Mouse (Mus musculus) lung, postnatal 25 days (tissue): Measurements from ENCODE around the gene Dock9.

Source experiments
- DNase-seq: peaks from one replicate; pipeline ENCODE4 v3.0.0; 2022; ENCODE audit warnings: low spot score

Dock9 gene

DNA sequence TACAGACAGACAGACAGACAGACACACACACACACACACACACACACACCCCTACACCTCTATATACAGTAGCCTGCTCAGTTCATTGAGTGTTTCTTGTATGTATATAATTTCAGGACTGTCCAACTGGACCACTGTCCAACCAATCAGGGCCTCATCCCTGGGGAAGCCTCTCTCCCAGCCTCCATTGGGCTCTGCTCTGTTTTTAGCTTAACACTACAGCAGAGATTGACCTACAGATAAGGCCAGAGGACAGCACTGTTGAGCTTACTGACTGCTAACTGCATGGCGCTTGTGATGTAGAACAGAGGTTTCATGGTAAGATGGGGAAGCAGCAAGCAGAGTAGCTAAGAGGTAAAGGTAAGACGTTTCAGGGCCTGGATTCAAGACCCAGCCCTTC is 5.7 kb downstream of the Dock9 start:
- no peak for DNase-seq

DNA sequence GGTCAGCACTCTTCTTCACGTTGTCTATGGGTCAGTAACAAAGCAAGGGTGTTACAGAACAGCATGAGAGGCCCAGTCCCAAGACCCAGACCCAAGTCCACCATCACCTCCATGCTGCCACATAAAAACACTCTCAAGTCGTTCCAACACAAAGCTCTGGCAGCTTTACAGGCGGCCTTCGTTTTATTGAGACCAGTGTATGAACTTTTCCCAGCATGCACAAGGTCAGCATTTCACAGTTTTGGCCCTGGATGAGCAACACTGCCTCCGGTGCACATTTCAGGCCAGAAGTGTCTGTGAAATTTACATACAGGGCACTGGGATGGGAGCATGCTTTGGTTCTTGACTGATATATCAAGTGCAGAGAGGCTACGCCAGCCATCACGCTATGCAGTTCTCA is 6.5 kb downstream of the Dock9 start:
- no peak for DNase-seq

DNA sequence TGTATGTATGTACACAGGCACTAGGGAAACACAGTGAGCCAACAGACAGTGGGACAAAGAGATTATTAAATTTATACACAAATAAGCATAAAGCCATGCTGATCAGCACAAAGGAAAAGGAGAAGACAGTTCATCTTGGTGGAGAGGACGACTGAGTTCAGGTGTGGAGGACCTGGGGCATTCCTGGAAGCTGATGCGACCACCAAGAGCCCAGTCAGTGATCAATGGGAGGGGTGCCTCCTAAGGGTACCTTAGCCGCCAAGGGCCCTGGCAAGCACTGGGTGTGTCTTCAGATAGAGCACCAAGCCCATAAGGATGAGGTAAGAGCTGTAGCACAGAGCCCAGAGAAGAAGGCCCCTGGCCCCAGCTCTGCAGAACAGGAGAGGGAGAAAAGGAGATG is 8.4 kb downstream of the Dock9 start:
- no peak for DNase-seq

DNA sequence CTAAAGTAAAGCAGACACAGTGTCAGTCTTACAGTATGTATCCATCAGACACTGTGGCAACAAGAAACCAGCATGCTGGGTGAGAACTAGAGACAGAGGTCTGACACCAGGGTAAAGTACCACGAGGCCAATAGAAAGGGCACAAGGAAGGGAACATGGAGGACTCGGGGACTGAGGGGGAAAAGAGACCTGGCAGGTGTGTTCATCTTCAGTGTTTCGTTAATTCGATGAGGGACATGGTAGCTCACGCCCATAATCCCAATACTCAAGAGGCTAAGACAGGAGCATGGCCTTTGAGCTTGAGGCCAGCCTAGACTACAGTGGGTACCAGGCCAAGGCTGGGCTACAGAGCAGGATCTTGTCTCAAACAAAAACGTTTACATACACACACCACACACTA is 9.2 kb downstream of the Dock9 start:
- DNase-seq, result no peak

DNA sequence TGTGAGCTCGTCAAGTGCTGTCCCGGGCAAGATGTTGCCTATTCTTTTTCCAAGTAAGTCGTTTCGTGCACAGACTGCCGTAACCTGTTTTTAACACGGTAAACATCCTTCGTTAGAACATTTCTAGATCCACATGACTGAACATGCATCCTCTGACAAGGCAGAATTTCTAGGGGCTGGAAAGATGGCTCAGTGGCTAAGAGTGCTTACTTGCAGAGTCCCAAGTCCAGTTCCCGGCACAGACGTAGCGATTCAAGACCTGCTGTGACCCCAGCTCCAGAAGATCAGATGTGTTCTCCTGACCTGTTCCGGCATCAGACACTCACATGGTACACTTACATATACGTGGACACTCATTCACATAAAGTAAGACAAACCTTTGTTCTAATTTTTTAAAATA is 10.2 kb downstream of the Dock9 start:
- DNase-seq, result no peak

DNA sequence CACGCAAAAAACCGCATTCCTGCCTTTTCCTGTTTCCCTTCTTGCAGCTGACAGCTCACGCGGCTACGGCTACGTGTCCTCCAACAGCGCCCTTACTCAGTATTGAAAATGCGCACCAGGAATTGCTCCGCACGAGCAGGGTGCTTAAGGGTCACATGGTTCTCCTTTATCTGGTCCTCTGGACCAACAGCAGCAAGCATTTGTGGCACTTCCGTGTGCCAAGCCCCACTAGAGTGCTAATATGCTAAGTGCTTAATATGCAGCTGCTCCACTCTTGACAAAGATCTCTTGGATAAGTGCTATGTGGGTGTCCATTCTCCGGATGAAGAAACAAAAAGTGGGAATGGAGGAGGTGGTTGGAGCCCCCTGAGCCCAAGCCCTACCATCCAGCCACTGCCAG is 10.7 kb downstream of the Dock9 start:
- peak; percentile 46 for DNase-seq

DNA sequence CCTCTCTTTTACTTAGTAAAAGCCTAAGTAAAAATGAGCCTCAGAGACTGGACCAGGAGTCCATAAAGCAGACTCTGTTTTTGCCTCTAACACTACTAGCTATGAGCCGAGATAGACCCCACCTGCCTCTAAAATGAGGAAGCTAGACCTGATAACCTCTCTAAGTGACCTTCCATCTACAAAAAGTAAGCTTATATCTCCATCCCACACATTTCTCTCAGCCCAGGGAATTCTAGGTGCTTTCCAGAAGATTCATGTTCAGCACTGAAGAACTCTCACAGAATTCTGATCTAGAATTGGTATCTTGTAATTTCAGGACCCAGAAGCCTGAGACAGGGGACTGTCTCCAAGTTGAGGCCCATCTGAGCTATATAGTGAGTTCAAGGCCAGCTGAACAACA is 12.2 kb downstream of the Dock9 start:
- no peak for DNase-seq

DNA sequence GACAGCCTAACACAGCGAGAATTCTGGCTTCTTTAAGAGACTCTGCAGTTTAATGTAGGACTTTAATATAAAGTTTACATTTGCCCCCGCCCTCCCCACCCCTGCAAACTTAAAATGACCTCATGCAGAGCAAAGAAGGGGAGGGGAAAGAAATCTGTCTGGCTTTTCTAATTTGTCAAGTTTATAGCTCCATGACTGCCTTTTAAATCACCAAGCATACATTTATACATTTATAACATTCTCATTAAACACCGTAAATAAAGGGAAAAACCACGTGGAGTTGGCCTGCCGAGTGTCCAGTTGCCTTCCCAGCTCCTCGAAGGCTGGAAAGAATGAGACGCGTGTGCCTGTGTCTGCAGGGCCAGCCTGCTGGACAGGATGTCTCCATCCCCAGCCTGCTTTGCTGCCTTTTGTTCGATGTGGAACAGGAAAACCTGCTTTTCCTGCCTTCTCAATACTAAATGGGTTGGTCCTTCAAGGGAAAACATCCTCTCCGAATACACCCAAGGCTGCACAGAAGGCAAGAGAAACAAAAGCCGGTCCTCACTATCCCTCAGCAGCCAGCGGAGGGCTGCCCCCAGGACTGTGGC is 16.6 kb downstream of the Dock9 start:
- peak; percentile 85 for DNase-seq

DNA sequence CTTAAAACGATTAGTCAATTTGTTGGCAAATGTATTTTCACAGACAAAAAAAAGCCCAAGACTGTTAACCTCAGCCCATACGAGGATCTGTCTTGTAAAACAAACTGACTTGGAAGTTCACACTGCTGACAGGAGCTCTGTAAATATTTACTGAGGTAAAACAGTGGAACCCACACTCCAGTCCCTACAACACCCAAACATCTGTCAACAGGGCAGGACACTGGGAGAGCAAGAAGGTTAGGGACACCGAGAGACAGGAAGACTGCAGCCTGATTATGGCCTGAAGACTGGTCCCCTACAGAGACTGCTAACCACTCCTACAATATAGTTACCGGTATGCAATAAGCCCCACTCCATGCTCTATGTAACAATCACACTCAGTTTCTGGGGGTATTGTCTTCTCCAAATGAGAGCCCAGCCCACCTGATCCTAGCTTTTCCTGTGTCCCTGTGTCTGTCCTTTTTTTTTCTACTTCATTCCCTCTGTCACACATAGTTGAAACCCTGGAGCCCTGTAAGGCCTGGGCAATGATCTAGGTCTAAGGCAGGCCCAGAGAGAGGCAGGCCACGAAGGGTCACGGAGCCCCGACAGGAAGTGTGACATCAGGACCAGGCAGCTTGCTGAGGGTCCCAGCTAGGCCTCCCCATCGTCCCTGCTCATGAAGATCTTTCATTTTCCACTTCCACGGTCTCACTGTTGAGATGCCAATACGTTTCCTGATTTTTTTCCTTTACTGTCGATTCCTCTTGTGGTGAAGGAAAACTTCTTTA is 17.3 kb downstream of the Dock9 start:
- DNase-seq, result no peak

DNA sequence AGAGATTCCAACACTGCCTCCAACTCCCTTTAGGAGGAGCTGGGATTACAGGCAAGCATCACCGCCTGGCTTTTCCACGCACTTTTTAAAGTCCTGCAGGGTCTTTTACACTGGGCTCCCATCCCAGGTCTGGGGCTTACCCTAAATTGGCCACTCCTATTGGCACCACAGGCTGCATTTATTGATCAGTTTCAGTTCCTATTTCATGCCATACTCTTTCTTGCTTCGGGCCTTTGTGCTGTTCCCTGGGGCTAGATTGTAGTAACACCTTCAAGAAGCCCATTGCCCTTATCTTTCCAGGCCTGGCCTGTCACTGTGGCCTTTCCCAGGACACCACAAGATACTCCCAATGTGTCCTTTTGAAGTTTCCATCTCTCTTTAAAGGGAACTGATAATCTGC is 18.0 kb downstream of the Dock9 start:
- no peak for DNase-seq

DNA sequence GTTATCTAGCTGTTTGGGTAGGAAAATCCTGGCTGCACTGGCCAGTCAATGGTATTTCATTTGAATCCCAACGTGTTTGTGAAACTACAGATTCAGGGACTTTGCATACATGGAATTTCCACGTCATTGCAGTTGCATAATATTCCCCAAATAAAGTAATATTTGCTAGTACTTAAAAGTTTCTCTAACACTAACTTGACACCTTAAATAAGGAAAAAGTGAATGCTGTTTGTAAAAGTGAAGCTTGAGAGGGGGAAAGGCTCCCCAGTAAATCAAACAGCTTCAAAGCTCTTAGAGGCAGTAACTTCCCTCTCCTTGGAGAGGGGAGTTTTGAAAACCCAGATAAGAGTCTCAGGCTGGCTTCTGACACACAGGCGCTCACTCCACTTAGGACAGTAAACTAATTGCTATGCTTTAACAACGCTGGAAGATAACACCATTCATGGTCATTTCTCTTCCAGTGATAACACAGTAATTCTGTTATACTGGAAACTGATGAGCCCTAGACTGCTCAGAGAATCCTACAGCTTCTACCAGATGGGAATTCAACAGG is 20.3 kb downstream of the Dock9 start:
- DNase-seq, result peak; percentile 74

DNA sequence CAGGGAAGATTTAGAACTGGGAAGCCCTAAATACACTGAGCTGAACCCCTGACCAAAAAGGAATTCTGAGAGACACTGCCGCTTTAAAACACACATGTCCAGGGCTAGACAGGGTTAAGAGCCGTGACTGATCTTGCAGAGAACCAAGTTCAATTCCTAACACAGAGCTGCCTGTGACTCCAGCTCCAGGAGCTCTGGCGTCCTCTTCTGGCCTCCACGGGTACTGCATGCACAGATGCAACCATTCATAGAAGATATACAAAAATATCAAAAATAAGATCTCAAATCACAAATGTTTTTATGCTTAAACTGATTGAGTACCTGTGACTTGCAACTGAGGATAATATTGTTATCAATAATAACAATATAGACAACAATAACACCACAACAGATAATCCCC is 20.9 kb downstream of the Dock9 start:
- DNase-seq, result no peak

DNA sequence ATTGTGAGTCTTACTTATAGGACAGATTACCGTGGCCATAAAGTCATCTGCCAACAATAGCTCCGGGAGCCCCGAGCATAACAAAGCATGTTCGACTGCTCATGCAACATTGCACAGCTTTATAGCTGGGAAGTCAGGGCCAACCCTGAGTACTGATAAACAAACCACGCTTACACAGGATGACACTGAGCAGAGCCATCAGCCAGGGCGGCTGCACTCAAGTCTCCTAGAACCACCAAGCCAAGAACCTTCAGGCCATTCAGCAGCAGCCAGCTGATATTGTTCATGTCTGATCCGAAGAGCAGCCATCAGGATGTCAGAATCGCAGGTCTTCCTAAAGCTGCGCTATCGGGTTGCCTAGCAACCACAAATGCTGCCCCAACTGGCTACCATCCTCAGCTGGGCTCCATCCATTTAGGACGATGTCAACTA is 35.6 kb downstream of the Dock9 start:
- DNase-seq, result no peak

DNA sequence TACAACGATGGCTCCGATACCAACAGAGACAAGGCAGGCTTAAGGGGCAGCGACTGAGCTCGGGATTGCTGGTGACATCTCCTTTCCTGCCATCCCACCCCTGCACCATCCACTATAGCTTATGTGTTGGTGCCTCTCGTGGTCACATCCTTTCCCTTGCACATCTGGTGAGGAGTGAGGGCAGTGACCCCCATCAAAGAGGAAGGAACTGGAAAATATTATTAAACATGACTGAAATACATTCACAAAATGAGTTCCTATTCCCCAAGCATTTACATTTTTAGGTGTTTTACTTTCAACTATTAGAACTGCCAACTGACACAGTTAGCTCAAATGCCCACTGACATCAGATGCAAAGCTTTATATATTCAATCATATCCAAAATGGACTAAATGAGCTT is 37.2 kb downstream of the Dock9 start:
- no peak for DNase-seq

DNA sequence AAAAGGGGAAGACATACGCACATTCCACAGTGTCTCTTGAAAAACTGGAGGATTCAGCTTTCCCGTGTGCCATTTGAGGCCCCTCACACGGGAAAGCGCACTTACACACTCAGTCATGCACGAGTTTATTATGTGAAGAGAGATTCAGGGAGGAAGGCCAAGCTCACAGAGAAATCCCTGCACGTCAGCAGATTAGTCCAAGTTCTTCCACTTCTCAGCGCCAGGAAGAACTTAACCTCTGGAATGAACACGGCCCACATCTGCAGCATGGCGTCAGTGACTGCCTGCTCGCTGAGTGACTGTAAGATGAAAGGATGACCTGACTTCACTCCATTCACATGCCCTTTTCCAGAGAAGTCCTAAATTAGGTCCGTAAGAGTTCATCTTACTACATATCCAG is 43.5 kb downstream of the Dock9 start:
- DNase-seq, result no peak

DNA sequence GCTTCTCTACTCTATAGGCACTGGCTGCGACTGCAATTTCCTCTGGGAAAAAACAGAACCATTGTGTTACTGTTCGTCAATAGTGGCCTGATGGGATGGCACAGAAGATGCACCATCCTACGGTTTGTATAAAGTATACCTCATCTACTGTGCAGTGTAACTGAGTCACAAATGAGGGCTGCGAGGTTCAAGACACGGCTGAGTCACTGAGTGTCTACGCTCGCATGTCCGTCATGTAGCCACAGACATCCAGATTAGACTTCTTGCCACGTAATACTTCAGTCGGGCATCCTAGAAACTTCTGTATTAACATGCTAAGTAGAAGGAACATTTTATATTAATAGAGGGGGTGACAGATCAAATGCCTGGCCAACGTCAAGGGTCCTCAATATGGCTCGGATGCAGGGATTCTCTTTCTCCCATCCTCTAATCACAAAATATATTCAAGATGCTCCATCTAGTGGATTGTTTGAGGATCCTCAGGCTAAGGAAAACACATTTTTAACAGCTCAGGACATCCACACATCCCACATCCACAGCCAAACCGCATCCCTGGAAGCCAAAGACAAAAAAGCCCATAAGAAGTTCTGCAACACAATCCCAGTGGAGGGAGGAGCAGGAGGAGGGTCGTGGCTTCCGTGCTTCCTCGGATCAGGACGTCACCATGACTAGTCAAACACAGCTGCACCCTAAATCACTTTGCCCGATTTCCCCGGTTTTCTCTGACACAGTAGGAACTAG is 44.8 kb downstream of the Dock9 start:
- no peak for DNase-seq

DNA sequence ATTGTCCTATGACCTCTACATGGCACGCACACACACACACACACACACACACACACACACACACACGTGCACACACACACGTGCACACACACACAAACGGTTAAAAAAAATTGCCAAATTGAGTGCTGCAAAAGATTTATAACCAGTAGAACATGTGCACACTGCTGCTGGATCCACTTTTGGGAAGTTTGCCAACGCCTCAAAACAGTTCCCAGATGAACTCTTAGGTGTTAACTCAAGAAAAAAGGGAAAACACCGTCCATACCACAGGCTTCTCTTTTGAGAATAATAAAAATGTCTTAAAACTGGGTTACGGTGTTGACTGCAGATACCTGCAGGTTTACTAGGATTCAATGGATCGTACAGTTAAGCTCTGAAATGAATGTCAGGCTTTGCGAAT is 48.0 kb downstream of the Dock9 start:
- DNase-seq, result no peak

DNA sequence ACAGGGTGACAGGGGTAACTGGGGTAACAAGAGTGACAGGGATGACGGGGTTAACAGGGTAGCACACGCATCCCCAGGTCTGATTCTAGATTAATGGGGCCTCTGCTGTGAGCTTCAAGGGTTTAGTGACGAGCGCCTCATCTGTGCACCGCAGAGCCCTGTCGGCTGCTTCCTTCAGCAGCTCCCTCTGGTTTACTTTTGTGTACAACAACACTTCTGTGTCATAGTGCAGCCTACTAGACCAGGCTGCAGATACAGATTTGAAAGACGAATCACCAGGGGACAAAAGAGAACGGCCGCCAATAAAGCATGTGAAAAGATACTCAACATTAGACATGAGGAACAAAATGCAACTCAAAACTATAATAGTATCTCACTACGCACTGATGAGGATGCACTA is 48.6 kb downstream of the Dock9 start:
- no peak for DNase-seq

DNA sequence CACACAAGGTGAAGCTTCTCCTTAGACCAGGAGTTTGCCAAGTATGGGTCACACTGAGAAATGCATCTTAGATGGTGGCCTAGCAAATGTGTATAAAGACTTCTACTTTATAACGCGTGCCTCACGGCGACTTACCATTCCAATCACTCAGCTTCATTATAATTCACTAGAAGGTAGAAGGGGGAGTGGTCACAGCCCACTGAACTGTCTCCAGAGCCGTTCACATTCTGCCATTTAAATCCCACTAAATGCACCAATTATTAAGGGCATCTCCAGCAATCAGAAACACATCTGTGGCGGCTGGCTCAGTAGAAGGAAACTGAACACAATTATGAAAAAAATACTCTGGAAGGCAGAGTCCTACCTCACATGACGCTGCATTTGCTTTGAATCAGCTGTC is 50.3 kb downstream of the Dock9 start:
- no peak for DNase-seq

DNA sequence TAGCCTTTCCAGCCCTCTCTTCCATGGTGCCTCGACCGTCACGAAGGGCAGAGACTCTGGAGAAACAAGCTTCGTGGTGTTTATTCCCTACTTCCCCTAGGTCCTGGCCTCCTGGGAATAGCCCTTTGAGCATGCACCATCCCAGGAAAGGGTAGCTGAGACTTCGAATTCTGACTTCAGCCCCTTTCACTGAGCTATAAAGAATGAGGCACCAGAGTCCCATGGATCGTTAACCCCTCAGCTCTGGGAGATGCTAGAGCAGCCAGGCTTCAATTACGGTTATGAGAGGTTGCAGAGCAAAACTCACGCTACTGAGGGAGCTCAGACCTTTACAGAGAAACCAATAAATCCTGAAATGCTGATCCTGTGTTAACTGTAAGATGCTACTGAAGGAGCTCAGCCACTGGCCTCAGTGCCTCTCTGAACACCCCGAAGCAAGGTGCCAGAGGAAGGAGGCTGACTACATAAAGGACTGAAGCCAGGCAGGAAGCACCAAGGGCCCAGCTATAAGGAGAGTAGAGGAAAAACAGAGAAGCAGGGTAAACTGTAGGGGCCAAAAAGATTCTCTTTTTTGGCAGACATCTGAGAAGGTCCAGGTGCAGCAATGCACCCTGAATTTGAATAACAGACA is 53.7 kb downstream of the Dock9 start:
- no peak for DNase-seq

DNA sequence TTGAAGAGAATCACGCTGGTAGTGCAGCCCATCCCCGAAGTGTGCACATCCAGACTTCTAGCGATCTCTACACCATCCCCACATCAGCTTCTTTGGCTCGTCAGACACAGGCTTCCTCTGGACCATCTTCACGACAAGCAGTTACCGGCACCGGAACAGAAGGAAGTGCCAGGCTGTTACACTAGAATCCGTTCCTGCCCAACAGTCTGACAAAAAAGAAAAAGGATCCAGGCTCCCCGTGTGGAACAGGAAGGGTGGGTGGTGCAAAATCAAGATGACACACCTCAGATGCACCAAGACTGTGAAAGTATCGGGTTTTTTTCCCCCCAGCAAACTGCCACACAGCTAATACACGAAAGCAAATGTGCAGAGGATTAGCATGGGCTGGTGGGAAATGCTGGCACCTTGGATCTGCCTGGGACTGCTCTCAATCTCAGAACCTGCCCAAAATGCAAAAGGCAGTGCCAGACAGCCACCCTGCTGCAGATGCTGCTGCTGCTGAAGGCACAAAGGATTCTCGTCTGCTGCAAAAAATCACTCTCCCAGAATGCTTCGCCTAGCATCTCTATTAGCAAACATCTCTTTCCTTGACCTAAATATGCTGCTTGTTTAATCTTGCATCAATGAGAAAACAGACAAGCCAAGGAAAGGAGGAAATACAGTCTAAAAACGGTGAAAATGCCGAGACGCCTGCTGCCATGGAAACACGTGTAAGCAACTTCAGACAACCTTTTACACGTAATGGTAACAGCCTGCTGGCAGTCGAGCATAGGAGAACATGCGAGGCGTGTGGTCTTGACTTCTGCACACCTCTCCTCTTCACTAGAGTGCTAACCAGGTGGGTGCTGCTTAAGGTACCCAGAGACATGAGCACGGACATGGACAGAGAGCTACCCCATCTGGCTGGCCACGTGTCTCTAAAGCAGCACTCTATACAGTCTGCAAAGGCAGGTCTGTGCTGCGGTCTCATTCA is 58.9 kb downstream of the Dock9 start:
- DNase-seq, result no peak
